Mouse (Mus musculus): Measurements from ENCODE around the gene Ripor2. TPM values are rescaled to one million over a fixed set of nuclear protein-coding genes. Genes with fewer than 3 reads are reported as not detected.

Gene Ripor2
- polyA plus RNA-seq, 1 experiment from 2014 or later = 3.1 TPM

- ATAC-seq (ENCODE audit: low FRiP score, low TSS enrichment) = peak; percentile 78
- Histone ChIP-seq H3K27ac (ENCODE audit: low read depth, low read length) (peak overlapping the region; percentile 77; the same call in 1 of the 2 replicates), H3K4me1 (ENCODE audit: control insufficient read depth, insufficient read depth, low read length) (peaks cover 28% of the 10 kb centered on the region), H3K4me2 (replicated peaks; ENCODE audit: low read depth, low read length) (no peak overlapping the region), H3K9ac (ENCODE audit: low read depth, low read length) (no peak overlapping the region), H3K36me3 (ENCODE audit: control insufficient read depth, insufficient read depth, low read length) (no peaks in the 10 kb centered on the region), H3K9me3 (ENCODE audit: control insufficient read depth, low read length) (no peaks in the 10 kb centered on the region), H3K4me3 (ENCODE audit: low read length) (no peak overlapping the region), H3K27me3 (ENCODE audit: control insufficient read depth, insufficient read depth, low read length) (no peaks in the 10 kb centered on the region)
- 58% methylated on average over 1 of the region's 1 CpGs for WGBS
Observed at GRCm38 (mm10) chr13:24619711-24620110, 37.7 kb downstream of the Ripor2 start.

GRCm38 (mm10) chr13:24620439-24620838, 38.5 kb downstream of the Ripor2 start:
- H3K9me3 ChIP-seq (ENCODE audit: control insufficient read depth, low read length) = no peaks in the 10 kb centered on the region
- H3K36me3 ChIP-seq (ENCODE audit: control insufficient read depth, insufficient read depth, low read length) = no peaks in the 10 kb centered on the region
- 5% methylated on average over 6 of the region's 6 CpGs for WGBS
- peaks cover 28% of the 10 kb centered on the region for H3K4me1 ChIP-seq (ENCODE audit: control insufficient read depth, insufficient read depth, low read length)
- no peak overlapping the region for H3K4me2 ChIP-seq (replicated peaks; ENCODE audit: low read depth, low read length)
- no peak overlapping the region for H3K4me3 ChIP-seq (ENCODE audit: low read length)
- peak overlapping the region; percentile 77; the same call in 1 of the 2 replicates for H3K27ac ChIP-seq (ENCODE audit: low read depth, low read length)
- peak; percentile 86 for ATAC-seq (ENCODE audit: low FRiP score, low TSS enrichment)
- H3K27me3 ChIP-seq (ENCODE audit: control insufficient read depth, insufficient read depth, low read length) = no peaks in the 10 kb centered on the region
- H3K9ac ChIP-seq (ENCODE audit: low read depth, low read length) = no peak overlapping the region

GRCm38 (mm10) chr13:24623631-24624030, 41.6 kb downstream of the Ripor2 start:
- 75% methylated on average over 4 of the region's 4 CpGs for WGBS
- no peak overlapping the region for H3K27ac ChIP-seq (ENCODE audit: low read depth, low read length)
- H3K4me1 ChIP-seq (ENCODE audit: control insufficient read depth, insufficient read depth, low read length) = peaks cover 19% of the 10 kb centered on the region; the same call in 1 of the 2 replicates
- H3K36me3 ChIP-seq (ENCODE audit: control insufficient read depth, insufficient read depth, low read length) = no peaks in the 10 kb centered on the region
- no peak overlapping the region for H3K4me3 ChIP-seq (ENCODE audit: low read length)
- H3K9me3 ChIP-seq (ENCODE audit: control insufficient read depth, low read length) = no peaks in the 10 kb centered on the region
- no peak overlapping the region for H3K4me2 ChIP-seq (replicated peaks; ENCODE audit: low read depth, low read length)
- no peaks in the 10 kb centered on the region for H3K27me3 ChIP-seq (ENCODE audit: control insufficient read depth, insufficient read depth, low read length)
- ATAC-seq (ENCODE audit: low FRiP score, low TSS enrichment) = no peak
- H3K9ac ChIP-seq (ENCODE audit: low read depth, low read length) = no peak overlapping the region

GRCm38 (mm10) chr13:24625071-24625470, 43.1 kb downstream of the Ripor2 start:
- Histone ChIP-seq H3K4me3 (ENCODE audit: low read length) (no peak overlapping the region), H3K27ac (ENCODE audit: low read depth, low read length) (no peak overlapping the region), H3K36me3 (ENCODE audit: control insufficient read depth, insufficient read depth, low read length) (no peaks in the 10 kb centered on the region), H3K9ac (ENCODE audit: low read depth, low read length) (no peak overlapping the region), H3K9me3 (ENCODE audit: control insufficient read depth, low read length) (no peaks in the 10 kb centered on the region), H3K27me3 (ENCODE audit: control insufficient read depth, insufficient read depth, low read length) (no peaks in the 10 kb centered on the region), H3K4me1 (ENCODE audit: control insufficient read depth, insufficient read depth, low read length) (peaks cover 9% of the 10 kb centered on the region; the same call in 1 of the 2 replicates), H3K4me2 (replicated peaks; ENCODE audit: low read depth, low read length) (no peak overlapping the region)
- WGBS = 84% methylated on average over 5 of the region's 5 CpGs
- no peak for ATAC-seq (ENCODE audit: low FRiP score, low TSS enrichment)

- H3K4me3 ChIP-seq (ENCODE audit: low read length) = no peak overlapping the region
- H3K4me1 ChIP-seq (ENCODE audit: control insufficient read depth, insufficient read depth, low read length) = no peaks in the 10 kb centered on the region
- H3K9ac ChIP-seq (ENCODE audit: low read depth, low read length) = no peak overlapping the region
- H3K27ac ChIP-seq (ENCODE audit: low read depth, low read length) = no peak overlapping the region
- H3K9me3 ChIP-seq (ENCODE audit: control insufficient read depth, low read length) = no peaks in the 10 kb centered on the region
- ATAC-seq (ENCODE audit: low FRiP score, low TSS enrichment) = no peak
- 94% methylated on average over 6 of the region's 6 CpGs for WGBS
- H3K27me3 ChIP-seq (ENCODE audit: control insufficient read depth, insufficient read depth, low read length) = no peaks in the 10 kb centered on the region
- no peak overlapping the region for H3K4me2 ChIP-seq (replicated peaks; ENCODE audit: low read depth, low read length)
- H3K36me3 ChIP-seq (ENCODE audit: control insufficient read depth, insufficient read depth, low read length) = no peaks in the 10 kb centered on the region
Observed at GRCm38 (mm10) chr13:24626698-24627436, 44.9 kb downstream of the Ripor2 start.

GRCm38 (mm10) chr13:24628192-24628591, 46.2 kb downstream of the Ripor2 start:
- no peak overlapping the region for H3K4me2 ChIP-seq (replicated peaks; ENCODE audit: low read depth, low read length)
- H3K4me3 ChIP-seq (ENCODE audit: low read length) = no peak overlapping the region
- ATAC-seq (ENCODE audit: low FRiP score, low TSS enrichment) = no peak
- 89% methylated on average over 4 of the region's 4 CpGs for WGBS
- H3K4me1 ChIP-seq (ENCODE audit: control insufficient read depth, insufficient read depth, low read length) = no peaks in the 10 kb centered on the region
- no peaks in the 10 kb centered on the region for H3K9me3 ChIP-seq (ENCODE audit: control insufficient read depth, low read length)
- no peaks in the 10 kb centered on the region for H3K27me3 ChIP-seq (ENCODE audit: control insufficient read depth, insufficient read depth, low read length)
- H3K36me3 ChIP-seq (ENCODE audit: control insufficient read depth, insufficient read depth, low read length) = no peaks in the 10 kb centered on the region
- H3K27ac ChIP-seq (ENCODE audit: low read depth, low read length) = no peak overlapping the region
- no peak overlapping the region for H3K9ac ChIP-seq (ENCODE audit: low read depth, low read length)

- WGBS = 53% methylated on average over 6 of the region's 6 CpGs
- H3K9me3 ChIP-seq (ENCODE audit: control insufficient read depth, low read length) = no peaks in the 10 kb centered on the region
Observed at GRCm38 (mm10) chr13:24629073-24629621, 47.2 kb downstream of the Ripor2 start.

GRCm38 (mm10) chr13:24630364-24630763, 48.4 kb downstream of the Ripor2 start:
- Histone ChIP-seq H3K4me3 (ENCODE audit: low read length) (no peak overlapping the region), H3K9me3 (ENCODE audit: control insufficient read depth, low read length) (no peaks in the 10 kb centered on the region), H3K27me3 (ENCODE audit: control insufficient read depth, insufficient read depth, low read length) (no peaks in the 10 kb centered on the region), H3K9ac (ENCODE audit: low read depth, low read length) (no peak overlapping the region), H3K36me3 (ENCODE audit: control insufficient read depth, insufficient read depth, low read length) (no peaks in the 10 kb centered on the region), H3K4me2 (replicated peaks; ENCODE audit: low read depth, low read length) (no peak overlapping the region), H3K27ac (ENCODE audit: low read depth, low read length) (no peak overlapping the region), H3K4me1 (ENCODE audit: control insufficient read depth, insufficient read depth, low read length) (no peaks in the 10 kb centered on the region)
- 77% methylated on average over 4 of the region's 4 CpGs for WGBS
- no peak for ATAC-seq (ENCODE audit: low FRiP score, low TSS enrichment)

More at GRCm38 (mm10) chr13:24629073-24629621, 47.2 kb downstream of the Ripor2 start:
- H3K4me2 ChIP-seq (replicated peaks; ENCODE audit: low read depth, low read length) = no peak overlapping the region
- no peak overlapping the region for H3K9ac ChIP-seq (ENCODE audit: low read depth, low read length)
- H3K4me3 ChIP-seq (ENCODE audit: low read length) = no peak overlapping the region
- H3K4me1 ChIP-seq (ENCODE audit: control insufficient read depth, insufficient read depth, low read length) = no peaks in the 10 kb centered on the region
- no peak overlapping the region for H3K27ac ChIP-seq (ENCODE audit: low read depth, low read length)
- ATAC-seq (ENCODE audit: low FRiP score, low TSS enrichment) = no peak
- no peaks in the 10 kb centered on the region for H3K36me3 ChIP-seq (ENCODE audit: control insufficient read depth, insufficient read depth, low read length)
- no peaks in the 10 kb centered on the region for H3K27me3 ChIP-seq (ENCODE audit: control insufficient read depth, insufficient read depth, low read length)

GRCm38 (mm10) chr13:24632988-24633577, 51.1 kb downstream of the Ripor2 start:
- Histone ChIP-seq H3K9me3 (ENCODE audit: control insufficient read depth, low read length) (no peaks in the 10 kb centered on the region), H3K4me3 (ENCODE audit: low read length) (no peak overlapping the region), H3K27ac (ENCODE audit: low read depth, low read length) (no peak overlapping the region), H3K36me3 (ENCODE audit: control insufficient read depth, insufficient read depth, low read length) (no peaks in the 10 kb centered on the region), H3K9ac (ENCODE audit: low read depth, low read length) (no peak overlapping the region), H3K27me3 (ENCODE audit: control insufficient read depth, insufficient read depth, low read length) (0 out of 2 replicates have a peak, but pooled peaks cover 2% of the 10 kb centered on the region), H3K4me2 (replicated peaks; ENCODE audit: low read depth, low read length) (no peak overlapping the region), H3K4me1 (ENCODE audit: control insufficient read depth, insufficient read depth, low read length) (no peaks in the 10 kb centered on the region)
- 64% methylated on average over 4 of the region's 4 CpGs for WGBS
- ATAC-seq (ENCODE audit: low FRiP score, low TSS enrichment) = no peak
